Mouse (Mus musculus): Measurements from ENCODE around the gene Slit2. TPM values are rescaled to one million over a fixed set of nuclear protein-coding genes. Genes with fewer than 3 reads are reported as not detected.

Gene Slit2
- polyA plus RNA-seq, 1 experiment from 2014 or later, result 19.4 TPM

DNA sequence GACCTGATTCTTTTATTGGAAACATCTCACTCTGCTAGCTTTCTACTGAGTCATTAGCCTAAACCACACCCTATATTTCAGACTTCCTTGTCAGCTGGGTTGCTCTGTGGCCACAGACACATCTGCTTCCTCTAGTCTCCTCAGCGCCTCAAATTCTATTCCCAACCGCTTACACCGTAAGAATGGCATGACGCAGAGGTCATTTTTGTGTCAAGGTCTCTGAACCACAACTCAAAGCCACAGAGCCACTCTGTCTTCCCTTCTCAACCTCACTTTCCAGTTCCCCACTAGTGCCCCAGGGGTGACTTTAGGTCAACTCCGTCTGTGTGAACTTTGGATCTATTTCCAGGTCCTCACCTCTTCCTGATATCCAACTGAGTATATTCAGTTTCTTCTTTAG is 348.5 kb downstream of the Slit2 start:
- Histone ChIP-seq H3K27me3 (ENCODE audit: control insufficient read depth, insufficient read depth, low read length) (no peaks in the 10 kb centered on the region), H3K4me1 (ENCODE audit: control insufficient read depth, insufficient read depth, low read length) (no peaks in the 10 kb centered on the region), H3K9ac (replicated peaks; ENCODE audit: low read length) (no peak overlapping the region), H3K9me3 (replicated peaks; ENCODE audit: control insufficient read depth, low read length) (no peaks in the 10 kb centered on the region), H3K36me3 (replicated peaks; ENCODE audit: control insufficient read depth, insufficient read depth, low read depth, low read length) (no peaks in the 10 kb centered on the region), H3K4me2 (ENCODE audit: low read depth, low read length) (no peak overlapping the region), H3K27ac (replicated peaks; ENCODE audit: low read depth, low read length) (no peak overlapping the region), H3K4me3 (ENCODE audit: low read depth, low read length) (no peak overlapping the region)
- WGBS, result 40% methylated on average over 5 of the region's 5 CpGs
- DNase-seq (ENCODE audit: low spot score) (no peak), ATAC-seq (replicated peaks; ENCODE audit: insufficient number of reproducible peaks, low FRiP score, low TSS enrichment, low read depth) (no peak)

DNA sequence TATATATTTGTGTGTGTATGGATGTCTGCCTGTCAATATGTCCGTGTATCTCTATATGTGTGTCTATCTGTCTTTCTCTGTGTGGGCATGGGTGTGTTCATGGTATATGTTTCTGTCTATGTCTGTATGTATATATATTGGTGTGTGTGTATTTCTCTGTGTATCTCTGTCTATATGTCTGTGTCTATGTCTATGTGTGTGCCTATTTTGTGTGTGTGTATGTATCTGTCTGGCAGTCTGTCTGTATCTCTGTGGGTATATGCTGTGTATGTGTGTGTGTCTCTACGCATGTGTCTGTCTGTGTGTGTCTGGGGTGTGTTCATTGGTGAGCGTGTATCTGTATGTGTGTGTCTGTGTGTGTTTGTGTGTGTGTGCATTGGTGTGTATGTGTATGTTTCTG is 350.5 kb downstream of the Slit2 start:
- 94% methylated on average over 3 of the region's 3 CpGs for WGBS
- DNase-seq (ENCODE audit: low spot score), result no peak
- no peaks in the 10 kb centered on the region for H3K27me3 ChIP-seq (ENCODE audit: control insufficient read depth, insufficient read depth, low read length)

DNA sequence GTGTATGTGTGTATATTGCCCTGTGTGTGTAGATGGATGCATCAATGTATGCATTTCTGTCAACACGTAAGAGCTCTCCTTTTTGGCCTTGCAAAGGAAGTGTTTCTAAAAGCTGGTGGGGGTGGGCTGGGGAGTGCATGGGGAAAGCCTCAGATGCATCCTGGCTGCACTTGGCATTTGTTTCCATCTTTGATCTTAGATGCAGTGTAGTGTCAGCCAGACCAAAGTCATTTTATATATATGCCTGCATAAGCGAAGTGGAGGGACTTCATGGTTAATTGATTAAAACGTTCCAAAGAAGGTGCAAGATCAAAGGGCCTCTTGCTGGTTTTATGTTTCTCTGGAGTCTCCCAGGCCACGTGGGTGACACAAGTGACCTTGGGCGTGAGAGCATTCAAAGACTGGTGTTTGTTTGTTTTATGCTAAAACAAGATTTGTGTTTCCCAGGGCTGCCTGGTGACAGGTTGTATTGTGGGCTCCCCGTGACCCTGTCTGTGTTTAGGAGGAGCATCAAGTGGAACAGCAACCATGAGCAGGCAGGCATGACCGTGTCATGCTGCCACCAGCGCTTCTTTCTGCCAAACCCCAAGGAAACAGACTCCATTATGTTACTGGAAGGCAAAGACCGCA is 351.1 kb downstream of the Slit2 start:
- no peak for ATAC-seq (replicated peaks; ENCODE audit: insufficient number of reproducible peaks, low FRiP score, low TSS enrichment, low read depth)
- no peak overlapping the region for H3K4me3 ChIP-seq (ENCODE audit: low read depth, low read length)
- no peaks in the 10 kb centered on the region for H3K27me3 ChIP-seq (ENCODE audit: control insufficient read depth, insufficient read depth, low read length)

More for the DNA sequence above, 350.5 kb downstream of the Slit2 start:
- Histone ChIP-seq H3K4me3 (ENCODE audit: low read depth, low read length) (no peak overlapping the region), H3K4me1 (ENCODE audit: control insufficient read depth, insufficient read depth, low read length) (no peaks in the 10 kb centered on the region), H3K9ac (replicated peaks; ENCODE audit: low read length) (no peak overlapping the region), H3K4me2 (ENCODE audit: low read depth, low read length) (no peak overlapping the region), H3K36me3 (replicated peaks; ENCODE audit: control insufficient read depth, insufficient read depth, low read depth, low read length) (no peaks in the 10 kb centered on the region), H3K9me3 (replicated peaks; ENCODE audit: control insufficient read depth, low read length) (no peaks in the 10 kb centered on the region), H3K27ac (replicated peaks; ENCODE audit: low read depth, low read length) (no peak overlapping the region)
- ATAC-seq (replicated peaks; ENCODE audit: insufficient number of reproducible peaks, low FRiP score, low TSS enrichment, low read depth), result no peak

DNA sequence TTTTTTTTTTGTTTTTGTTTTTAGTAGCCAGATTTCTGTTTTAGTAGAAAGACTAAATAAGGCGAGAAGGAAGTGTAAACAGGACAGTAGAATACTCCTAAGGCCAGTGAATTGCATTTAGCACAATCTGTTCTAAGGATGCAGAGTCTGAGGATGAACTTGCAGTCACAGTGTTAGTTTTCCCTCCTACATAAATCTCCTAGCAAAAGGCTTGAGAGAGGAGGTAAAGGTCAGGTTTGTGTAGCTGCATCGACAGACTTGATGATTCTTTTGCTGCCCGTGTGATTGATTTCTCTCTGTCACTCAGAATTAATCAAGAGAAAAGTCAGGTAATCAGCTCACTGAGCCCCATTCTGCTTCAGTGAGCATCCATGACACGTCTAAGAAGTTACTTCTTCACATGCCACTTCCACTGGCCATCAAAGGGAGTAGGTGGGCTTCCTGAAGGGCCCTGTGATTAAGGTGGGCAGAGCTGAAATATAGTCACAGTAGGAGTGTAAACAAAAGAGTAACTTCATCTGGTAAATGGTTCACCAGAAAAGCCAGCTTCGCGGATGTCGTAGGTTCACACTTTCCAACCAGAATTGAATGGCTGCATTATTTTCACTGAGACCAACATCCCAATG is 358.0 kb downstream of the Slit2 start:
- H3K27ac ChIP-seq (replicated peaks; ENCODE audit: low read depth, low read length), result no peak overlapping the region
- no peak overlapping the region for H3K4me3 ChIP-seq (ENCODE audit: low read depth, low read length)
- DNase-seq (ENCODE audit: low spot score) (no peak), ATAC-seq (replicated peaks; ENCODE audit: insufficient number of reproducible peaks, low FRiP score, low TSS enrichment, low read depth) (no peak)
- H3K27me3 ChIP-seq (ENCODE audit: control insufficient read depth, insufficient read depth, low read length), result no peaks in the 10 kb centered on the region
- H3K36me3 ChIP-seq (replicated peaks; ENCODE audit: control insufficient read depth, insufficient read depth, low read depth, low read length), result no peaks in the 10 kb centered on the region
- no peak overlapping the region for H3K4me2 ChIP-seq (ENCODE audit: low read depth, low read length)
- 66% methylated on average over 7 of the region's 7 CpGs for WGBS
- H3K9me3 ChIP-seq (replicated peaks; ENCODE audit: control insufficient read depth, low read length), result no peaks in the 10 kb centered on the region
- no peaks in the 10 kb centered on the region for H3K4me1 ChIP-seq (ENCODE audit: control insufficient read depth, insufficient read depth, low read length)
- no peak overlapping the region for H3K9ac ChIP-seq (replicated peaks; ENCODE audit: low read length)

More for the DNA sequence above, 351.1 kb downstream of the Slit2 start:
- no peaks in the 10 kb centered on the region for H3K36me3 ChIP-seq (replicated peaks; ENCODE audit: control insufficient read depth, insufficient read depth, low read depth, low read length)
- no peaks in the 10 kb centered on the region for H3K9me3 ChIP-seq (replicated peaks; ENCODE audit: control insufficient read depth, low read length)
- no peak overlapping the region for H3K9ac ChIP-seq (replicated peaks; ENCODE audit: low read length)
- no peaks in the 10 kb centered on the region for H3K4me1 ChIP-seq (ENCODE audit: control insufficient read depth, insufficient read depth, low read length)
- DNase-seq (ENCODE audit: low spot score), result peak; percentile 13
- H3K4me2 ChIP-seq (ENCODE audit: low read depth, low read length), result no peak overlapping the region
- no peak overlapping the region for H3K27ac ChIP-seq (replicated peaks; ENCODE audit: low read depth, low read length)
- 32% methylated on average over 9 of the region's 9 CpGs for WGBS

DNA sequence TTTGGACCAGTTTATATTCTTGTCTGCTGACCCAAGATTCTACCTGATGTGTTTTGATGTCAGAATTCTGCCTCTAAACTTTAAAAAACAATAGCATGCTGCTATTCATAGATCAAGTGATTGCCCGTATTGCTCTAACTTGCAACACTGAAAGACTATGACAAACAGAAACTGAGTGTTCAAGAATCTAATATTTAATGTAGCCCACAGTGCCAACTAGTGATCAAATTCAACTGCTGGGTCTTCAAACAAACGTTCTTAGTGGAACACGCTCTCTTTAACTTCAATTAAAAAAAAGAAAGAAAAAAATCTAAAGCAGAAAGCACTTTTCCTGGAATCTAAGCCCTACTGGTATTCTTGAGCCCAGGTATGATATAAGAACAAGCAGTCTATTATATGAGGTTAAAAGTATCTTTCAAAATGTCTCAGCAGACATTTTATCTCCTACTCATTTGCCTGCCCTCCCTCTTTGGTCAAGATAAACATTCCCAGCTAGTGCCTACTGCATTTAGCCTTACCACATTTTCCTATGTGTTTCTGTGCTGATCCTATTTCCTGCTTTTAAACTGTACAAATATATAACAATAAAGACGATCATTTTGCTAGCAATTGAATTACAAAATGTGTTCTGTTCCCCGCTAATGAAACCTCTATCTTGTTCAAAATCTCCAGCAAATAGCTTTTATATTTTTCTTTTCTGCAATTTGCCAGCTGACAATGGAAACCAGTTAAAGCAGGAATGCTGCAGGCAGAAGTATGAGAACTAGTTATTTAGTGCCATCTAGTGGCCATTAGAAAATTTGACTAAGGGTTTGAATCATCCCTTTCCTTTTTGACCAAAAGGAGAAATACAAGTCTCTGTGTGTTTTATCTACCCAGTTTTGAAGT is 362.4 kb downstream of the Slit2 start:
- Histone ChIP-seq H3K9ac (replicated peaks; ENCODE audit: low read length) (no peak overlapping the region), H3K36me3 (replicated peaks; ENCODE audit: control insufficient read depth, insufficient read depth, low read depth, low read length) (no peaks in the 10 kb centered on the region), H3K27ac (replicated peaks; ENCODE audit: low read depth, low read length) (no peak overlapping the region), H3K4me3 (ENCODE audit: low read depth, low read length) (no peak overlapping the region), H3K27me3 (ENCODE audit: control insufficient read depth, insufficient read depth, low read length) (no peaks in the 10 kb centered on the region), H3K9me3 (replicated peaks; ENCODE audit: control insufficient read depth, low read length) (no peaks in the 10 kb centered on the region), H3K4me2 (ENCODE audit: low read depth, low read length) (no peak overlapping the region), H3K4me1 (ENCODE audit: control insufficient read depth, insufficient read depth, low read length) (no peaks in the 10 kb centered on the region)
- ATAC-seq (replicated peaks; ENCODE audit: insufficient number of reproducible peaks, low FRiP score, low TSS enrichment, low read depth) (no peak), DNase-seq (ENCODE audit: low spot score) (peak; percentile 85)
- 50% methylated on average over 5 of the region's 5 CpGs for WGBS

DNA sequence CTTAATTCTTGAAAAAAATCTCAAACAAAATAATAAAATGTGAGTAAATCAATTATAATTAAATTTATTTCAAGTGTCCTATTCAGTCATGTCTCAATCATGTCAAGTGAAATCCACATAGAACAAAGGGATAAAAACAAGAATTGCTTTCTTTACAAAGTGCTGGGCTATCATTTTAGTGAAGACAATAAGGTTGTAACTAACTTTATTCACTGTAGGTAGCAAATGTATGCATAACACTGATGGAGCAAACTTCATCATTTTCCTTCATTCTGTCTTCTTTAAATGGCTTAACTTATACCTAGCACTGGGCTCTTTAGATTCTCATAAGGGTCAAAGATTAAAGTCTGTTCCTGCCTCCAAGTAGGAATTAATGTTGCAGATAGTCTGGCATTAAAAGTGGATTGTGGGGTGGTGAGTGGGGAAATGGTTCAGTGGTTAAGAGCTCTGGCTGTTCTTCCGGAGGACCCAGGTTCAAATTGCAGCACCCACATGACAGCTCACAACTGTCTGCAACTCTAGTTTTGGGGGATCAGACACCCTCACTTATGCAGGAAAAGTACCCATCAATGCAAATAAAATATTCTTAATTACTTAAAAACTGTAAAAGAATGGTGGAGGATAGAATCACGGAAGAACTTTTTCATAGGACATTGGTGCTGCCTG is 363.2 kb downstream of the Slit2 start:
- DNase-seq (ENCODE audit: low spot score) (no peak), ATAC-seq (replicated peaks; ENCODE audit: insufficient number of reproducible peaks, low FRiP score, low TSS enrichment, low read depth) (no peak)
- no peaks in the 10 kb centered on the region for H3K27me3 ChIP-seq (ENCODE audit: control insufficient read depth, insufficient read depth, low read length)
- H3K4me1 ChIP-seq (ENCODE audit: control insufficient read depth, insufficient read depth, low read length), result no peaks in the 10 kb centered on the region
- no peak overlapping the region for H3K4me3 ChIP-seq (ENCODE audit: low read depth, low read length)
- H3K9me3 ChIP-seq (replicated peaks; ENCODE audit: control insufficient read depth, low read length), result no peaks in the 10 kb centered on the region
- H3K36me3 ChIP-seq (replicated peaks; ENCODE audit: control insufficient read depth, insufficient read depth, low read depth, low read length), result no peaks in the 10 kb centered on the region
- no peak overlapping the region for H3K9ac ChIP-seq (replicated peaks; ENCODE audit: low read length)
- H3K4me2 ChIP-seq (ENCODE audit: low read depth, low read length), result no peak overlapping the region
- H3K27ac ChIP-seq (replicated peaks; ENCODE audit: low read depth, low read length), result no peak overlapping the region
- 86% methylated on average over 2 of the region's 2 CpGs for WGBS

DNA sequence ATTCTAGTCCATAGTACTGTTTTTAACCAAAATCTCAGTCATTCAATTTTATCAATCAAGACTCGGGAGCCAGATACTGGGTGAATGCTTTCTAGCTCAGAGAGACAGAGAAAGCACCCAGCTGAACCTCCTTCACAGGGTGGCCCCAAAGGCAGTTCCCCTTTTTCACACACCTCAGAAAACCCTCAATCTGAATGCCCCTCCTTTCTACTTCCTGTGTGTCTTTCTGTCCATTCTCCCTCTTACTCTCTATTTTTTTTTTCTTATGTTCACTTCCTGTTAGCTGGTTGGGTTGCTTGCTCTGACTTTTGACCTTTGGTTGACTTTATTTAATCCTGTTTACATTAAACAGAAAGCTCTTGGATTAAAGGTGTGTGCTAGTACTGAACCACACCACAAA is 366.4 kb downstream of the Slit2 start:
- DNase-seq (ENCODE audit: low spot score) (no peak), ATAC-seq (replicated peaks; ENCODE audit: insufficient number of reproducible peaks, low FRiP score, low TSS enrichment, low read depth) (no peak)
- Histone ChIP-seq H3K4me2 (ENCODE audit: low read depth, low read length) (no peak overlapping the region), H3K27ac (replicated peaks; ENCODE audit: low read depth, low read length) (no peak overlapping the region), H3K36me3 (replicated peaks; ENCODE audit: control insufficient read depth, insufficient read depth, low read depth, low read length) (no peaks in the 10 kb centered on the region), H3K4me3 (ENCODE audit: low read depth, low read length) (no peak overlapping the region), H3K9me3 (replicated peaks; ENCODE audit: control insufficient read depth, low read length) (no peaks in the 10 kb centered on the region), H3K27me3 (ENCODE audit: control insufficient read depth, insufficient read depth, low read length) (no peaks in the 10 kb centered on the region), H3K9ac (replicated peaks; ENCODE audit: low read length) (no peak overlapping the region), H3K4me1 (ENCODE audit: control insufficient read depth, insufficient read depth, low read length) (no peaks in the 10 kb centered on the region)
- 85% methylated on average over 1 of the region's 1 CpGs for WGBS
